Mouse (Mus musculus): Measurements from ENCODE around the gene Edc3. TPM values are rescaled to one million over a fixed set of nuclear protein-coding genes. Genes with fewer than 3 reads are reported as not detected.

Gene Edc3
- polyA plus RNA-seq, 1 experiment from 2014 or later = 24.1 TPM

DNA sequence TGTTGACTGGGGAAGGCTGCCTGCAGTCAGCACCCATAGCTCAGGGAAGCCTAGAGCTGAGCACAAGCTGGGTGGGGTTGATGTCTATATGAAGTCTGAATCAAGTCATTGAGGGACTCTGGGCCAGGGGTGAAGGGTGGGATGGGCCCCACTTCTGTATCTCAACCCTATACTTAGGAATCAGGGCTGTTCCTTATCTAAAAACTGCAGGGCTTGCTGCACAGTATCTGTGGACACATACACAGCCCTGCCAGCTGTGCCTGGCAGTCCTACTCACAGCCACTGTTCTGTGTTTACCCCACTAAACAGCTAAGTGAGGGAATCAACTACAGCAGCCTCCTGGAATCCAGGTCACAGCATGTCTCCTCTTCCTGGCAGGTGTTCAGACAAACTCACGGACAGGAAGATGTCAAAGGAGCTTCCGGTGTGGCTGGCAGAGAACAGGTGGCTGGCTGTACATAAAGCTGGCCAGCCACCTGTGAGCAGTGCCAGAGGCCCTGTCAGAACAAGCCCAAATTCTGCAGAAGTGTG is 61.3 kb downstream of the Edc3 start:
- H3K9ac ChIP-seq (ENCODE audit: low read depth, low read length) = no peak overlapping the region
- no peak overlapping the region for H3K4me2 ChIP-seq (replicated peaks; ENCODE audit: low read depth, low read length)
- H3K4me1 ChIP-seq (ENCODE audit: control insufficient read depth, insufficient read depth, low read length) = peaks cover 6% of the 10 kb centered on the region; the same call in 1 of the 2 replicates
- no peak for ATAC-seq (ENCODE audit: low FRiP score, low TSS enrichment)
- H3K9me3 ChIP-seq (ENCODE audit: control insufficient read depth, low read length) = no peaks in the 10 kb centered on the region
- H3K27me3 ChIP-seq (ENCODE audit: control insufficient read depth, insufficient read depth, low read length) = no peaks in the 10 kb centered on the region
- no peaks in the 10 kb centered on the region for H3K36me3 ChIP-seq (ENCODE audit: control insufficient read depth, insufficient read depth, low read length)
- 83% methylated on average over 2 of the region's 2 CpGs for WGBS
- H3K4me3 ChIP-seq (ENCODE audit: low read length) = no peak overlapping the region
- H3K27ac ChIP-seq (ENCODE audit: low read depth, low read length) = no peak overlapping the region

- Histone ChIP-seq H3K9ac (ENCODE audit: low read depth, low read length) (no peak overlapping the region), H3K27me3 (ENCODE audit: control insufficient read depth, insufficient read depth, low read length) (no peaks in the 10 kb centered on the region), H3K9me3 (ENCODE audit: control insufficient read depth, low read length) (no peaks in the 10 kb centered on the region), H3K4me1 (ENCODE audit: control insufficient read depth, insufficient read depth, low read length) (peaks cover 6% of the 10 kb centered on the region; the same call in 1 of the 2 replicates), H3K4me2 (replicated peaks; ENCODE audit: low read depth, low read length) (no peak overlapping the region), H3K36me3 (ENCODE audit: control insufficient read depth, insufficient read depth, low read length) (no peaks in the 10 kb centered on the region), H3K4me3 (ENCODE audit: low read length) (no peak overlapping the region), H3K27ac (ENCODE audit: low read depth, low read length) (no peak overlapping the region)
- ATAC-seq (ENCODE audit: low FRiP score, low TSS enrichment) = no peak
- 96% methylated on average over 1 of the region's 1 CpGs for WGBS
Observed at GRCm38 (mm10) chr9:57770214-57770613, 61.9 kb downstream of the Edc3 start.

DNA sequence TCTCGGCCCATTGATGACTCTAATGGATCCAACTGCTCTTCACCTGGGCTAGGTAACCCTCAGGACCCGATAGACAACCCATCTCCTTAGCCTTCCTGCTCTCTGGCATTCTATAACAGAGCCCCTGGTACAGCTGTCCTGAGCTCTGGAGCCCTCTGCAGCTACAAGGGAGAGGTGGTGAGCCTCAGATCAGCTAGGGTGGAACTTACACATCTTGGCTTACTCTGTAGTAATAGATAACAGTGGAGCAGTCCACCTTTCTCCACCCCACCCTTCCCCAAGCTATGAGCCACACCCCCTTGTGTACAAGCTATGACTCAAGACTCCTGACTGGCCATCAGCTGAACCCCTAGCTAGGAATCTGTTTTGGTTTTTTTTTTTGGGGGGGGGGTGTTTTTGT is 62.5 kb downstream of the Edc3 start:
- no peak overlapping the region for H3K4me3 ChIP-seq (ENCODE audit: low read length)
- 95% methylated on average over 2 of the region's 2 CpGs for WGBS
- no peak for ATAC-seq (ENCODE audit: low FRiP score, low TSS enrichment)
- H3K4me1 ChIP-seq (ENCODE audit: control insufficient read depth, insufficient read depth, low read length) = peaks cover 6% of the 10 kb centered on the region; the same call in 1 of the 2 replicates
- no peak overlapping the region for H3K9ac ChIP-seq (ENCODE audit: low read depth, low read length)
- H3K36me3 ChIP-seq (ENCODE audit: control insufficient read depth, insufficient read depth, low read length) = no peaks in the 10 kb centered on the region
- H3K4me2 ChIP-seq (replicated peaks; ENCODE audit: low read depth, low read length) = no peak overlapping the region
- H3K27ac ChIP-seq (ENCODE audit: low read depth, low read length) = no peak overlapping the region
- H3K27me3 ChIP-seq (ENCODE audit: control insufficient read depth, insufficient read depth, low read length) = no peaks in the 10 kb centered on the region
- no peaks in the 10 kb centered on the region for H3K9me3 ChIP-seq (ENCODE audit: control insufficient read depth, low read length)

DNA sequence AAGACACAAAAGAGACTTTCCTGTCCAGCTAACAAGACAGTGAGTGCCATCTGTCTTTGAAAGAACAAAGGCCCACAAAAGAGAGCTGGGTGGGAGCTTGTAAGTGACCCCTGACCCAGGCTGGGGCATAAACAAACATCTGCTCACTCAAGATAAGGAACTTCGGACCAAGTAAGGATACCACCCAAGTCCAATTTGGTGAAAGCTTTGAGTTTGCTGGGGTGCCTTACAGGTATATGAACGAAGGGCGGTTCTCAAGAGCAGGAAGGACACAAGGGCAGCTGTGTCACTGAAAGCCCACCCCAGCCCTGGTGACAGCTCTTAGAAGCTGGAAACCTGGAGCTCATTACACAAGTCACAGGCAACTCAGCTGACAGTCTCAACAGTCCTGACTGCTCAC is 65.4 kb downstream of the Edc3 start:
- Histone ChIP-seq H3K4me3 (ENCODE audit: low read length) (no peak overlapping the region), H3K27me3 (ENCODE audit: control insufficient read depth, insufficient read depth, low read length) (no peaks in the 10 kb centered on the region), H3K36me3 (ENCODE audit: control insufficient read depth, insufficient read depth, low read length) (no peaks in the 10 kb centered on the region), H3K4me1 (ENCODE audit: control insufficient read depth, insufficient read depth, low read length) (no peaks in the 10 kb centered on the region), H3K9ac (ENCODE audit: low read depth, low read length) (no peak overlapping the region), H3K27ac (ENCODE audit: low read depth, low read length) (no peak overlapping the region), H3K9me3 (ENCODE audit: control insufficient read depth, low read length) (no peaks in the 10 kb centered on the region), H3K4me2 (replicated peaks; ENCODE audit: low read depth, low read length) (no peak overlapping the region)
- WGBS = 70% methylated on average over 3 of the region's 3 CpGs
- no peak for ATAC-seq (ENCODE audit: low FRiP score, low TSS enrichment)

DNA sequence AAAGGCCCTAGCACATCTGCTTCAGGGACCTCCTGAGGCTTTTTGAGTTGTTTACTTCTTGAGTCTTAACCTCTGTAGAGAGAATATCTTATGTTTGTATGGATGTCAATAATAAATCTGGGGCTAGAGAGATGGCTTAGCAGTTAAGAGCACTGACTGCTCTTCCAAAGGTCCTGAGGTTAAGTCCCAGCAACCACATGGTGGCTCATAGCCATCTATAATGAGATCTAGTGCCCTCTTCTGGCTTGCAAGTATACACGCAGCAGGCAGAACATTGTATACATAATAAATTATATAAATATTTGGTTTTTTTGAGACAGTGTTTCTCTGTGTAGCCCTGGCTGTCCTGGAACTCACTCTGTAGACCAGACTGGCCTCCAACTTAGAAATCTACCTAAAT is 65.8 kb downstream of the Edc3 start:
- WGBS = 8% methylated on average over 1 of the region's 1 CpGs
- H3K9me3 ChIP-seq (ENCODE audit: control insufficient read depth, low read length) = no peaks in the 10 kb centered on the region
- no peak overlapping the region for H3K9ac ChIP-seq (ENCODE audit: low read depth, low read length)
- no peak overlapping the region for H3K4me3 ChIP-seq (ENCODE audit: low read length)
- no peak for ATAC-seq (ENCODE audit: low FRiP score, low TSS enrichment)
- H3K27ac ChIP-seq (ENCODE audit: low read depth, low read length) = no peak overlapping the region
- H3K4me2 ChIP-seq (replicated peaks; ENCODE audit: low read depth, low read length) = no peak overlapping the region
- no peaks in the 10 kb centered on the region for H3K36me3 ChIP-seq (ENCODE audit: control insufficient read depth, insufficient read depth, low read length)
- H3K27me3 ChIP-seq (ENCODE audit: control insufficient read depth, insufficient read depth, low read length) = no peaks in the 10 kb centered on the region
- no peaks in the 10 kb centered on the region for H3K4me1 ChIP-seq (ENCODE audit: control insufficient read depth, insufficient read depth, low read length)

- no peak overlapping the region for H3K4me2 ChIP-seq (replicated peaks; ENCODE audit: low read depth, low read length)
- H3K9me3 ChIP-seq (ENCODE audit: control insufficient read depth, low read length) = no peaks in the 10 kb centered on the region
- no peak for ATAC-seq (ENCODE audit: low FRiP score, low TSS enrichment)
- H3K27me3 ChIP-seq (ENCODE audit: control insufficient read depth, insufficient read depth, low read length) = no peaks in the 10 kb centered on the region
- no peak overlapping the region for H3K27ac ChIP-seq (ENCODE audit: low read depth, low read length)
- H3K9ac ChIP-seq (ENCODE audit: low read depth, low read length) = no peak overlapping the region
- 72% methylated on average over 5 of the region's 5 CpGs for WGBS
- H3K4me3 ChIP-seq (ENCODE audit: low read length) = no peak overlapping the region
- H3K4me1 ChIP-seq (ENCODE audit: control insufficient read depth, insufficient read depth, low read length) = no peaks in the 10 kb centered on the region
- no peaks in the 10 kb centered on the region for H3K36me3 ChIP-seq (ENCODE audit: control insufficient read depth, insufficient read depth, low read length)
Observed at GRCm38 (mm10) chr9:57775026-57775425, 66.7 kb downstream of the Edc3 start.

DNA sequence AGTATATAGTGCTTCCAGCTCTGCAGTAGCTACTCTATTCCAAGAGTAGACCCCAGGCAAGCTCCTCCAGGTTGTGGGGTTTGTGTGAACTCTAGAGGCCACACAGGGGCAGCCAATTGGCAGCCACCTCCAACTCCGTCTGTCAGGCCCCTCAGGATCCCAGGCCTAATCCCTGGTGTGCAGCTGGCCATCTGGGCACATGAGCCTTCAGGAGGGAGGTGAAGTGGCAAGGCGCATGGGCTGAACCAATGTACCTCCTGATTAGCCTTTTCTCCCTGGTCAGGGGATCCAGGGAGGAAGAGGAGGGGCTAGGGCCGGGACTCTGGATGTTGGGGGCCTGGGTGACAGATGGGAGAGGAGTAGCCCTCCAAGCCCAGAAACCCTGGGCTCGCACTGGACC is 67.4 kb downstream of the Edc3 start:
- WGBS = 61% methylated on average over 4 of the region's 4 CpGs
- ATAC-seq (ENCODE audit: low FRiP score, low TSS enrichment) = no peak
- Histone ChIP-seq H3K36me3 (ENCODE audit: control insufficient read depth, insufficient read depth, low read length) (no peaks in the 10 kb centered on the region), H3K9me3 (ENCODE audit: control insufficient read depth, low read length) (no peaks in the 10 kb centered on the region), H3K9ac (ENCODE audit: low read depth, low read length) (no peak overlapping the region), H3K27me3 (ENCODE audit: control insufficient read depth, insufficient read depth, low read length) (no peaks in the 10 kb centered on the region), H3K27ac (ENCODE audit: low read depth, low read length) (no peak overlapping the region), H3K4me3 (ENCODE audit: low read length) (no peak overlapping the region), H3K4me1 (ENCODE audit: control insufficient read depth, insufficient read depth, low read length) (no peaks in the 10 kb centered on the region), H3K4me2 (replicated peaks; ENCODE audit: low read depth, low read length) (no peak overlapping the region)

GRCm38 (mm10) chr9:57782656-57783055 is 74.3 kb downstream of the Edc3 start:
- Histone ChIP-seq H3K27ac (ENCODE audit: low read depth, low read length) (no peak overlapping the region), H3K9me3 (ENCODE audit: control insufficient read depth, low read length) (no peaks in the 10 kb centered on the region), H3K4me2 (replicated peaks; ENCODE audit: low read depth, low read length) (no peak overlapping the region), H3K4me1 (ENCODE audit: control insufficient read depth, insufficient read depth, low read length) (no peaks in the 10 kb centered on the region), H3K9ac (ENCODE audit: low read depth, low read length) (no peak overlapping the region), H3K27me3 (ENCODE audit: control insufficient read depth, insufficient read depth, low read length) (no peaks in the 10 kb centered on the region), H3K4me3 (ENCODE audit: low read length) (no peak overlapping the region), H3K36me3 (ENCODE audit: control insufficient read depth, insufficient read depth, low read length) (no peaks in the 10 kb centered on the region)
- WGBS = 93% methylated on average over 3 of the region's 3 CpGs
- no peak for ATAC-seq (ENCODE audit: low FRiP score, low TSS enrichment)

- no peaks in the 10 kb centered on the region for H3K9me3 ChIP-seq (ENCODE audit: control insufficient read depth, low read length)
- H3K36me3 ChIP-seq (ENCODE audit: control insufficient read depth, insufficient read depth, low read length) = peaks cover 10% of the 10 kb centered on the region; the same call in 1 of the 2 replicates
- no peak overlapping the region for H3K4me2 ChIP-seq (replicated peaks; ENCODE audit: low read depth, low read length)
- WGBS = 80% methylated on average over 3 of the region's 3 CpGs
- no peak for ATAC-seq (ENCODE audit: low FRiP score, low TSS enrichment)
- no peak overlapping the region for H3K9ac ChIP-seq (ENCODE audit: low read depth, low read length)
- no peak overlapping the region for H3K27ac ChIP-seq (ENCODE audit: low read depth, low read length)
- no peaks in the 10 kb centered on the region for H3K4me1 ChIP-seq (ENCODE audit: control insufficient read depth, insufficient read depth, low read length)
- H3K4me3 ChIP-seq (ENCODE audit: low read length) = no peak overlapping the region
- H3K27me3 ChIP-seq (ENCODE audit: control insufficient read depth, insufficient read depth, low read length) = no peaks in the 10 kb centered on the region
Observed at GRCm38 (mm10) chr9:57789733-57790132, 81.4 kb downstream of the Edc3 start.

Data from kidney, embryonic 14.5 days (tissue).